Mouse (Mus musculus): ENCODE measurements around the gene Gabbr2. TPM values are rescaled to one million over a fixed set of nuclear protein-coding genes. Genes with fewer than 3 reads are reported as not detected.

Gene Gabbr2
- total and polyA plus RNA-seq, 2 experiments from 2014 or later = 17.7 to 98.9 TPM

- 79% methylated on average over 14 of the region's 14 CpGs for WGBS
- H3K36me3 ChIP-seq (ENCODE audit: insufficient read depth, low read length) = no peaks in the 10 kb centered on the region; the same call in 1 of the 2 replicates
- no peaks in the 10 kb centered on the region for H3K27me3 ChIP-seq (ENCODE audit: insufficient read depth, low read length)
- DNase-seq (ENCODE audit: low spot score) (no peak), ATAC-seq (no peak)
- H3K4me3 ChIP-seq (ENCODE audit: low read length) = no peak overlapping the region
- TF ChIP-seq CTCF (IDR thresholded peaks at IDR 0.05; ENCODE audit: low read depth) = no peak
- H3K4me2 ChIP-seq (ENCODE audit: low read depth, low read length) = no peak overlapping the region
- H3K4me1 ChIP-seq (ENCODE audit: insufficient read depth, low read length) = no peaks in the 10 kb centered on the region
- no peak overlapping the region for H3K27ac ChIP-seq
- no peak overlapping the region for H3K9ac ChIP-seq (replicated peaks; ENCODE audit: low read length)
- no peaks in the 10 kb centered on the region for H3K9me3 ChIP-seq (ENCODE audit: low read length)
Measured at GRCm38 (mm10) chr4:46791268-46791951, 200.3 kb downstream of the Gabbr2 start.

- ATAC-seq (no peak), DNase-seq (ENCODE audit: low spot score) (no peak)
- no peak overlapping the region for H3K4me3 ChIP-seq (ENCODE audit: low read length)
- no peak overlapping the region for H3K9ac ChIP-seq (replicated peaks; ENCODE audit: low read length)
- H3K27ac ChIP-seq = no peak overlapping the region
- 46% methylated on average over 9 of the region's 9 CpGs for WGBS
- no peak overlapping the region for H3K4me2 ChIP-seq (ENCODE audit: low read depth, low read length)
- no peak for TF ChIP-seq CTCF (IDR thresholded peaks at IDR 0.05; ENCODE audit: low read depth)
- H3K9me3 ChIP-seq (ENCODE audit: low read length) = no peaks in the 10 kb centered on the region
- no peaks in the 10 kb centered on the region; the same call in 1 of the 2 replicates for H3K36me3 ChIP-seq (ENCODE audit: insufficient read depth, low read length)
- H3K27me3 ChIP-seq (ENCODE audit: insufficient read depth, low read length) = no peaks in the 10 kb centered on the region
- no peaks in the 10 kb centered on the region for H3K4me1 ChIP-seq (ENCODE audit: insufficient read depth, low read length)
Measured at GRCm38 (mm10) chr4:46790609-46791267, 200.9 kb downstream of the Gabbr2 start.

- no peaks in the 10 kb centered on the region for H3K27me3 ChIP-seq (ENCODE audit: insufficient read depth, low read length)
- no peak for ATAC-seq
- TF ChIP-seq CTCF (IDR thresholded peaks at IDR 0.05; ENCODE audit: low read depth) = no peak
- H3K36me3 ChIP-seq (ENCODE audit: insufficient read depth, low read length) = no peaks in the 10 kb centered on the region; the same call in 1 of the 2 replicates
- no peaks in the 10 kb centered on the region for H3K4me1 ChIP-seq (ENCODE audit: insufficient read depth, low read length)
- 73% methylated on average over 14 of the region's 14 CpGs for WGBS
- no peak overlapping the region for H3K9ac ChIP-seq (replicated peaks; ENCODE audit: low read length)
- no peaks in the 10 kb centered on the region for H3K9me3 ChIP-seq (ENCODE audit: low read length)
- no peak overlapping the region for H3K4me3 ChIP-seq (ENCODE audit: low read length)
- no peak overlapping the region for H3K4me2 ChIP-seq (ENCODE audit: low read depth, low read length)
- no peak overlapping the region for H3K27ac ChIP-seq
- DNase-seq (ENCODE audit: low spot score) = peak; percentile 25
Measured at GRCm38 (mm10) chr4:46784430-46785049, 207.1 kb downstream of the Gabbr2 start.

- Histone ChIP-seq H3K4me3 (ENCODE audit: low read length) (no peak overlapping the region), H3K27me3 (ENCODE audit: insufficient read depth, low read length) (no peaks in the 10 kb centered on the region), H3K4me1 (ENCODE audit: insufficient read depth, low read length) (no peaks in the 10 kb centered on the region), H3K9me3 (ENCODE audit: low read length) (no peaks in the 10 kb centered on the region), H3K36me3 (ENCODE audit: insufficient read depth, low read length) (no peaks in the 10 kb centered on the region), H3K4me2 (ENCODE audit: low read depth, low read length) (no peak overlapping the region), H3K9ac (replicated peaks; ENCODE audit: low read length) (no peak overlapping the region), H3K27ac (no peak overlapping the region)
- peak; percentile 58 for TF ChIP-seq CTCF (IDR thresholded peaks at IDR 0.05; ENCODE audit: low read depth)
- DNase-seq (ENCODE audit: low spot score) = no peak
- WGBS = 62% methylated on average over 6 of the region's 6 CpGs
- ATAC-seq = no peak
Measured at GRCm38 (mm10) chr4:46781109-46781508, 210.6 kb downstream of the Gabbr2 start.

GRCm38 (mm10) chr4:46775959-46776358 lies 215.7 kb downstream of the Gabbr2 start:
- H3K4me2 ChIP-seq (ENCODE audit: low read depth, low read length) = no peak overlapping the region
- DNase-seq (ENCODE audit: low spot score) = no peak
- no peak for TF ChIP-seq CTCF (IDR thresholded peaks at IDR 0.05; ENCODE audit: low read depth)
- no peaks in the 10 kb centered on the region for H3K9me3 ChIP-seq (ENCODE audit: low read length)
- no peaks in the 10 kb centered on the region for H3K27me3 ChIP-seq (ENCODE audit: insufficient read depth, low read length)
- H3K4me1 ChIP-seq (ENCODE audit: insufficient read depth, low read length) = 0 out of 2 replicates have a peak, but pooled peaks cover under 1% of the 10 kb centered on the region
- no peak overlapping the region for H3K9ac ChIP-seq (replicated peaks; ENCODE audit: low read length)
- 71% methylated on average over 5 of the region's 5 CpGs for WGBS
- H3K36me3 ChIP-seq (ENCODE audit: insufficient read depth, low read length) = no peaks in the 10 kb centered on the region
- no peak overlapping the region for H3K27ac ChIP-seq
- no peak for ATAC-seq
- H3K4me3 ChIP-seq (ENCODE audit: low read length) = no peak overlapping the region

- H3K4me3 ChIP-seq (ENCODE audit: low read length) = no peak overlapping the region
- no peaks in the 10 kb centered on the region for H3K36me3 ChIP-seq (ENCODE audit: insufficient read depth, low read length)
- ATAC-seq = no peak
- WGBS = 22% methylated on average over 14 of the region's 14 CpGs
- no peak overlapping the region for H3K9ac ChIP-seq (replicated peaks; ENCODE audit: low read length)
- H3K4me2 ChIP-seq (ENCODE audit: low read depth, low read length) = no peak overlapping the region
- 0 out of 2 replicates have a peak, but pooled peaks cover 4% of the 10 kb centered on the region for H3K4me1 ChIP-seq (ENCODE audit: insufficient read depth, low read length)
- H3K27me3 ChIP-seq (ENCODE audit: insufficient read depth, low read length) = no peaks in the 10 kb centered on the region
- DNase-seq (ENCODE audit: low spot score) = no peak
- TF ChIP-seq CTCF (IDR thresholded peaks at IDR 0.05; ENCODE audit: low read depth) = no peak
- H3K27ac ChIP-seq = no peak overlapping the region
- no peaks in the 10 kb centered on the region for H3K9me3 ChIP-seq (ENCODE audit: low read length)
Measured at GRCm38 (mm10) chr4:46774652-46775051, 217.0 kb downstream of the Gabbr2 start.
